ENCODE assay signal across 12 mouse cellular contexts in genomic region chr2:128403143-128403935, GRCm38 (mm10).
DNase-seq lines count a peak whose midpoint lies in the region; ATAC-seq and TF ChIP-seq lines count a peak whose summit lies in the region.
"Had no signal": no experiment of that assay in that cellular context is flagged by ENCODE, and none has a peak within 500 bp of the region (broad histone marks: within the 10 kb centered on the region; RNA-seq: fewer than 3 reads in every experiment).

No protein-coding gene starts in this region.

- no peaks in the 10 kb centered on the region for H3K36me3 ChIP-seq in hindbrain, embryonic 13.5 days
- H3K36me3 ChIP-seq in hindbrain, embryonic 10.5 days, result no peaks in the 10 kb centered on the region
- H3K36me3 ChIP-seq in midbrain, embryonic 16.5 days (ENCODE audit: control insufficient read depth, insufficient read depth, low read length), result no peaks in the 10 kb centered on the region
- no peaks in the 10 kb centered on the region for H3K36me3 ChIP-seq in forebrain, embryonic 16.5 days (ENCODE audit: control insufficient read depth, insufficient read depth)

- no peak overlapping the region for H3K4me3 ChIP-seq in hindbrain, embryonic 13.5 days
- no peak overlapping the region for H3K4me3 ChIP-seq in hindbrain, embryonic 10.5 days
- H3K4me3 ChIP-seq in midbrain, embryonic 16.5 days (ENCODE audit: low read depth, low read length), result no peak overlapping the region
- H3K4me3 ChIP-seq in forebrain, embryonic 16.5 days (replicated peaks; ENCODE audit: low read length), result no peak overlapping the region

- H3K9me3 ChIP-seq in hindbrain, embryonic 13.5 days, result no peaks in the 10 kb centered on the region
- H3K9me3 ChIP-seq in hindbrain, embryonic 10.5 days, result no peaks in the 10 kb centered on the region
- H3K9me3 ChIP-seq in midbrain, embryonic 16.5 days (replicated peaks; ENCODE audit: control insufficient read depth, low read length, poor library complexity, severe bottlenecking), result no peaks in the 10 kb centered on the region
- no peaks in the 10 kb centered on the region for H3K9me3 ChIP-seq in forebrain, embryonic 16.5 days (ENCODE audit: control insufficient read depth, low read length)

- H3K9ac ChIP-seq in hindbrain, embryonic 13.5 days, result no peak overlapping the region
- no peak overlapping the region for H3K9ac ChIP-seq in midbrain, embryonic 16.5 days (ENCODE audit: low read depth, low read length)
- H3K9ac ChIP-seq in forebrain, embryonic 16.5 days (replicated peaks; ENCODE audit: low read depth, low read length), result no peak overlapping the region

- no peak overlapping the region for H3K4me2 ChIP-seq in hindbrain, embryonic 13.5 days
- H3K4me2 ChIP-seq in midbrain, embryonic 16.5 days (ENCODE audit: low read length), result no peak overlapping the region
- H3K4me2 ChIP-seq in forebrain, embryonic 16.5 days (ENCODE audit: low read length), result no peak overlapping the region

- H3K27ac ChIP-seq in hindbrain, embryonic 13.5 days, result no peak overlapping the region
- no peak overlapping the region for H3K27ac ChIP-seq in hindbrain, embryonic 10.5 days
- H3K27ac ChIP-seq in midbrain, embryonic 16.5 days (ENCODE audit: low read length), result no peak overlapping the region
- H3K27ac ChIP-seq in forebrain, embryonic 16.5 days (ENCODE audit: low read length), result no peak overlapping the region

- peak; percentile 57; the same call in 1 of the 2 replicates for ATAC-seq in hindbrain, embryonic 13.5 days (ENCODE audit: low FRiP score)
- peak; percentile 45; the same call in 1 of the 2 replicates for ATAC-seq in midbrain, embryonic 16.5 days
- ATAC-seq in forebrain, embryonic 16.5 days, result no peak
- ATAC-seq: forebrain, embryonic 14.5 days had no signal

- DNase-seq in hindbrain, embryonic 10.5 days (ENCODE audit: low spot score), result no peak
- DNase-seq in lung, postnatal 36 days, result peak; percentile 30
- DNase-seq in lung, postnatal 25 days (ENCODE audit: low spot score), result no peak
- DNase-seq in brain, embryonic 14.5 days (ENCODE audit: low read depth), result peak; percentile 45
- DNase-seq: adrenal gland, adult 2 months; heart, postnatal 14 days; left cerebral cortex, postnatal 4 days; right cerebral cortex, postnatal 4 days had no signal

- H3K27me3 ChIP-seq in hindbrain, embryonic 13.5 days, result no peaks in the 10 kb centered on the region
- H3K27me3 ChIP-seq in hindbrain, embryonic 10.5 days (ENCODE audit: insufficient read depth, poor library complexity, severe bottlenecking), result 0 out of 2 replicates have a peak, but pooled peaks cover 7% of the 10 kb centered on the region
- no peaks in the 10 kb centered on the region for H3K27me3 ChIP-seq in midbrain, embryonic 16.5 days (ENCODE audit: control insufficient read depth, insufficient read depth, low read depth, low read length)
- H3K27me3 ChIP-seq in forebrain, embryonic 16.5 days (replicated peaks; ENCODE audit: control insufficient read depth, insufficient read depth, low read length), result no peaks in the 10 kb centered on the region

- TF ChIP-seq CTCF in brain, embryonic 14.5 days (IDR thresholded peaks at IDR 0.05; ENCODE audit: borderline replicate concordance, extremely low read depth, insufficient read depth, insufficient read length), result no peak

- H3K4me1 ChIP-seq in hindbrain, embryonic 13.5 days (replicated peaks), result peaks cover 14% of the 10 kb centered on the region
- H3K4me1 ChIP-seq in hindbrain, embryonic 10.5 days (replicated peaks), result peaks cover 15% of the 10 kb centered on the region
- H3K4me1 ChIP-seq in midbrain, embryonic 16.5 days (ENCODE audit: control insufficient read depth, insufficient read depth, low read length), result peaks cover 10% of the 10 kb centered on the region
- peaks cover 7% of the 10 kb centered on the region for H3K4me1 ChIP-seq in forebrain, embryonic 16.5 days (replicated peaks; ENCODE audit: control insufficient read depth, insufficient read depth, low read length)

- WGBS in hindbrain, embryonic 13.5 days, result 30% methylated on average over 11 of the region's 11 CpGs
- 47% methylated on average over 11 of the region's 11 CpGs for WGBS in hindbrain, embryonic 10.5 days
- 28% methylated on average over 11 of the region's 11 CpGs for WGBS in midbrain, embryonic 16.5 days
- WGBS in forebrain, embryonic 16.5 days, result 29% methylated on average over 11 of the region's 11 CpGs

- no peak for TF ChIP-seq POLR2A in brain, embryonic 14.5 days (IDR thresholded peaks at IDR 0.05; ENCODE audit: borderline replicate concordance, extremely low read depth, insufficient read depth, insufficient read length, poor library complexity, severe bottlenecking)

Comparison
In these comparisons a context has a peak if more than half of its experiments do, and no peak if none do; other contexts are left out.
1. DNase-seq: peak in lung, postnatal 36 days (single experiment) and brain, embryonic 14.5 days (single experiment); none in hindbrain, embryonic 10.5 days (single experiment) and lung, postnatal 25 days (single experiment).